Mouse (Mus musculus) bone marrow, adult 2 months (tissue): ENCODE results near the gene Lbhd2. TPM values are rescaled to one million over a fixed set of nuclear protein-coding genes. Genes with fewer than 3 reads are reported as not detected.
A peak's percentile ranks its signal among the peaks of the same experiment; 100 is the strongest.

Source experiments
- H3K27ac ChIP-seq: fragments of 200-500 bp; 2 replicates; pipeline ENCODE4 v1.5.1; 2012; ENCODE audit warnings: low read depth, mild to moderate bottlenecking, control low read depth, inconsistent platforms, low read length; ENCODE audit not compliant: control insufficient read depth, poor library complexity, insufficient read depth
- H3K4me1 ChIP-seq: fragments of 200-500 bp; 2 replicates; pipeline ENCODE4 v1.6.1; 2011; ENCODE audit warnings: low read length; ENCODE audit not compliant: control insufficient read depth, insufficient read depth
- H3K4me3 ChIP-seq: fragments of 200-500 bp; replicated peaks from 2 replicates; pipeline ENCODE3; 2011; ENCODE audit warnings: mild to moderate bottlenecking, low read depth, low read length, control low read depth; ENCODE audit not compliant: control insufficient read depth
- CTCF ChIP-seq: fragments of 200-500 bp; IDR thresholded peaks from 2 replicates; pipeline ENCODE4 v1.5.1; 2011; ENCODE audit warnings: low read length, control low read depth; ENCODE audit not compliant: control insufficient read depth, insufficient read depth
- POLR2A ChIP-seq: fragments of 200-500 bp; IDR thresholded peaks from 2 replicates; pipeline ENCODE4 v1.6.1; 2011; ENCODE audit warnings: low read depth, mild to moderate bottlenecking, control low read depth, low read length, borderline replicate concordance; ENCODE audit not compliant: control insufficient read depth
- WGBS: fragments of 180-500 bp; shearing (Covaris S2); methylation state at CpG from one replicate; pipeline ENCODE4 v1.1.7; 2018; 5-methylcytosine and 5-hydroxymethylcytosine counted together
- polyA plus RNA-seq: library from polyadenylated mRNA; stranded (reverse); fragments of >200 nt; gene quantifications from 2 replicates; pipeline ENCODE4 v1.2.4, GENCODE M21; 2011; ENCODE audit warnings: low replicate concordance; ENCODE audit not compliant: missing spikeins, insufficient read depth, insufficient read length

Lbhd2 gene
- polyA plus RNA-seq, 1 experiment: not detected

DNA sequence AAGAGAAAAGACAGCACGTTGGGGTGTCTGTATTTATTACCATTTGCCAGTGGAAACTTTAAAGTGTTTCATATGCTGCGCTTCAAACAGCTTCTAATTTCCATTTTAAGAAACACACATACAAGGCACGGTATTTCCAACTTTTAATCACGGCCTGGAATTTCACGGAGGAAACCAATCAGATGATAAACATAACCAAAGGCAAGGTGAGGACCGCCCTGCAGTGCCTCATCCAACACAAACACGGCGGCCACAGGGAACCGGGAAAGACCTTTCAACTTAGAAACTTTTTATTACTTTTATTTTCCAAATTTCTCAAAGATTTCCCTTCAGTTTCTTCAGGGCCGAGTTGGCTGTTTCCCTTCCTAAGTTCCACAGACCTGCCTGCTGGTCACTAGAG is 31.9 kb upstream of the Lbhd2 start:
- no peak for TF ChIP-seq CTCF
- TF ChIP-seq POLR2A: no peak
- H3K4me1 ChIP-seq: no peaks in the 10 kb centered on the region
- WGBS: 79% methylated on average over 10 of the region's 10 CpGs
- H3K27ac ChIP-seq: no peak overlapping the region
- H3K4me3 ChIP-seq: no peak overlapping the region

DNA sequence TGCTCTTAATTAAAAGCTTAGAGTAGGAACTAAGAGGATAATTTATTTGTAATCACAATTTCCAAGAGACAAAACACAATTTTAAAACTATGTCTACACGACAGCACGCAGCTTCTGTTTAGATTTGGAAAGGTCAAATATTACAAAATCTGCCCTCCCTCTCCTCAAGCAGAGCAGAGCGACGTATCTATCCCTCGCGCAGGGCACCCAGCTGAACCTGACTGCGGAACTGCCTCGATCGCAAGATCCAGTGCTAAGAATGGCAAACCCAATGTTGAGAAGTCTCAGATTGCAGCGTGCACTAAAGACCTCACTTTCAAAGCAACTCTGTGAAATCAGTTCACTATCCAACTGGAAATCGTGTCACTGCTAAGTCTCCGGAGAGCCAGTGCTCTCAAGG is 31.1 kb upstream of the Lbhd2 start:
- no peaks in the 10 kb centered on the region for H3K4me1 ChIP-seq
- TF ChIP-seq CTCF: no peak
- no peak for TF ChIP-seq POLR2A
- H3K27ac ChIP-seq: no peak overlapping the region
- WGBS: 68% methylated on average over 12 of the region's 12 CpGs
- no peak overlapping the region for H3K4me3 ChIP-seq

DNA sequence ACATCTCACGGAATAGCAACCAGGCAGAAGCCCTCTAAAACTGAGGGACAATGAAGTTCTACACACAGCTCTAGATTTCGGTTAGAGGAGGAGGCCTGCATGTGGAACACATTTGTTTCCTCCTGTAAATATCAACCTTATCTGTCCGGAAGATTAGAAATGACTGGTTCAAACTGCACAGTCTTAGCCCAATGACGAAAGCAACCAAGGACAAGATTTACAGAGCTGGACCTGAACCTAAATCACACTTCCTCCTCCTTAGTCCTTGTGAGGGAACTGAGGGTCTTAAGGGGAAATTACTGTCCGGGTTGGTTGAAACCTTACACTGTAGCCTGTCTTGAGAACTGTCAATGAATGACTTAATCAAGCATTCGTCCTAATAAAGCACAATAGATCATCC is 30.6 kb upstream of the Lbhd2 start:
- 11% methylated on average over 6 of the region's 6 CpGs for WGBS
- H3K4me1 ChIP-seq: no peaks in the 10 kb centered on the region
- H3K4me3 ChIP-seq: no peak overlapping the region
- TF ChIP-seq POLR2A (no peak), CTCF (no peak)
- no peak overlapping the region for H3K27ac ChIP-seq

DNA sequence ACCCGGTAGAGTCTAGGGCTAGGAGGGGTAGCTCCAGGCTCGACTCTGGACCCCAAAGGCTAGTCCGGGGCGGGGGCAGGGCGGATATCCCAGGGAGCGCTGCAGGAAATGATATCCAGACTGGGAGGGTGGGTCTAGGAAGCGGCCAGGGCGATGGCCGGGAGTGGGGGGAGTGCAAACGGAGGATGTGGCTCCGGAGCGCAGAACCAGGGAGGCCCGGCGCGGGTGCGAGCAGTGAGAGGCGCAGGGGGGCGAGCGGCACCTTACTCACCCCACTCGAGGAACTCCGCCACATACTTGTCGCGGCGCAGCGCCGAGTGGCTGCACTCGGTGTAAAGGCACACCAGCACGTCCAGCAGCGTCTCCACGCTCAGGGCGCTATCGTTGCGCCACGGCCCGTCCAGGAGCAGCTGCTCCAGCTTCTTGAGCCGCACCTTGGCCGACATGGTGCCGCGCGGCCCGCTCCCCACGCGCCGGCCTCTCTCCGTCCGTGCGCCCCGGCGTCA is 29.7 kb upstream of the Lbhd2 start:
- H3K27ac ChIP-seq: peak overlapping the region; percentile 68; the same call in 1 of the 2 replicates

DNA sequence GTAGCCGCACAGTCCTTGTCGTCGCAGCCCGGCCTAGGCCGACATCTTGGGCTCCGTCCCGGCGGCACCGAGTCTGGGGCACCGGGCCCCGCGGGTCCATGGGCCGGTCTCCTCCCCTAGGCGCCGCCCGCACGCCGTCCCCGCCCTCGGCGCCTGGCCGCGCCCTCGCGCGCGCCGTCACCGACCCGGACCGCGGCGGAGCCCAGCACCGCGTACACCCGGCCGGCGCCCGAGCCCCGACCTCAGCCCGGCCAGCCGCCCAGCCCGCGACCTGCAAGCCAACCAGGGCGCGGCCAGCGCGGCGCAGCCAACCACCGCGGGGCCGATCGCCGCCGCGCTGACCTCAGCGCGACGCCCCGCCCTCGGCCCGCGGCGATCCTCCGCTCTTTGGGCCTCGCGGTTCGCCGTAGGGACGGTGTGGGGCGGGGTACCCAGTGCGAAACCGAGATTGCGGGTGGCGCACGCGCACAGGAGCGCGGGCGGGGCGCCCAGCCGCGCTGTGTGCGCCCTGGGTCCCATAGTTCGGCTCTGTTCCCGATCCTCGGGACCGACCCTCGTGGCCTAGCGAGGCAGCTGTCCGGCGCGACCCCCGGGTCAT is 29.1 kb upstream of the Lbhd2 start, which contains the start of gene Cdc42bpb:
Cdc42bpb (minus strand) TSS at position 343 of the 598 bp plus-strand sequence.
- TF ChIP-seq POLR2A (peak; percentile 50; the same call in 1 of the 2 replicates), CTCF (no peak)
- peak within 1 kb of the TSS; percentile 68; the same call in 1 of the 2 replicates for H3K27ac ChIP-seq
- H3K4me1 ChIP-seq: no peaks in the 10 kb centered on the region
- H3K4me3 ChIP-seq: peak within 1 kb of the TSS; percentile 77
- 2% methylated on average over 93 of the region's 94 CpGs for WGBS

More for the DNA sequence above, 29.7 kb upstream of the Lbhd2 start:
- under 1% methylated on average over 49 of the region's 49 CpGs for WGBS
- TF ChIP-seq POLR2A (no peak), CTCF (no peak)
- Histone ChIP-seq H3K4me1 (no peaks in the 10 kb centered on the region), H3K4me3 (peak overlapping the region; percentile 77)

DNA sequence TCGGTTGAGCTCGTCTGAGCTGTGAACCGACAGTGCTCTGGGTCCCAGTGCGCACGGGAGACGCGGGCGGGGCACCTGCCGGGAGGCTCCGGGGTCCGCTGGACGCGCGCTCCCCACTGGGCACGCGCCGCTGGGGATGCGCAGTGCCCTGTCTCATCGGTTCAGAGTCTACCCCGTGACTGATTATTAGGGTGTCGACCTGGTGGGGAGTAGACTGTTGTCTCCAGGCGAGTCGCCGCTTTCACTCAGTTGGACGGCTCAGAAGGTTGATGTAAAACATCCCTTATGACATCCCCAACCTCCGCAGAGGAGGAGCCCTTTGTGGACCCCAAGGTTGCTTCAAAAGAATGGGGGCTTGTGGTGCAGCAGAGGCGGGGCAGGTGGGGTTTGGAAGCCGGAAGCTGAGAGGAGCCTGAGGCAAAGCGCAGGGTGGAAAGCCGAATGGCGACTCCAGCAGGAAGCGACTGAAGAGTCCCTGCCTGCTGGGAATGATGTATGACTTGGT is 28.6 kb upstream of the Lbhd2 start:
- H3K4me3 ChIP-seq: peak overlapping the region; percentile 77
- 2% methylated on average over 32 of the region's 32 CpGs for WGBS
- H3K27ac ChIP-seq: peak overlapping the region; percentile 17; the same call in 1 of the 2 replicates
- no peaks in the 10 kb centered on the region for H3K4me1 ChIP-seq
- TF ChIP-seq CTCF: no peak
- TF ChIP-seq POLR2A: no peak

DNA sequence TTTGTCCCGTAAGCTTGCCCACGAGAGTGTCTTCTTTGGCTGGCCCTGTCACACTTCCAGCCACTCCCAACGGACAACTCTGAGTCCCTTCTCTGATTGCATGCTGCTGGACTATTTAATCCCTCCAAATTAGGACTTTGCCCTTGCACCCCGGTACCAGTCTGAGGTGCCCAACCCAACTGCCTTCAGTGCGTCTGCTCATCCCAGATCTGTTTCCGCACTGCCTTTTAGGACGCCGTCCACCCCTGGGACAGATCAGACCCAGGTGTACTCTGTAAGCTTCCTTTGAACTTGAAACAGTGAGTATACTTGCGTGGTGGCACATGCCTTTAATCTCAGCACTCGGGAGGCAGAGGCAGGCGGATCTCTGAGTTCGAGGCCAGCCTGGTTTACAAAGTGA is 27.8 kb upstream of the Lbhd2 start:
- Histone ChIP-seq H3K27ac (no peak overlapping the region), H3K4me1 (no peaks in the 10 kb centered on the region), H3K4me3 (no peak overlapping the region)
- TF ChIP-seq CTCF: no peak
- TF ChIP-seq POLR2A: no peak
- 70% methylated on average over 12 of the region's 12 CpGs for WGBS

DNA sequence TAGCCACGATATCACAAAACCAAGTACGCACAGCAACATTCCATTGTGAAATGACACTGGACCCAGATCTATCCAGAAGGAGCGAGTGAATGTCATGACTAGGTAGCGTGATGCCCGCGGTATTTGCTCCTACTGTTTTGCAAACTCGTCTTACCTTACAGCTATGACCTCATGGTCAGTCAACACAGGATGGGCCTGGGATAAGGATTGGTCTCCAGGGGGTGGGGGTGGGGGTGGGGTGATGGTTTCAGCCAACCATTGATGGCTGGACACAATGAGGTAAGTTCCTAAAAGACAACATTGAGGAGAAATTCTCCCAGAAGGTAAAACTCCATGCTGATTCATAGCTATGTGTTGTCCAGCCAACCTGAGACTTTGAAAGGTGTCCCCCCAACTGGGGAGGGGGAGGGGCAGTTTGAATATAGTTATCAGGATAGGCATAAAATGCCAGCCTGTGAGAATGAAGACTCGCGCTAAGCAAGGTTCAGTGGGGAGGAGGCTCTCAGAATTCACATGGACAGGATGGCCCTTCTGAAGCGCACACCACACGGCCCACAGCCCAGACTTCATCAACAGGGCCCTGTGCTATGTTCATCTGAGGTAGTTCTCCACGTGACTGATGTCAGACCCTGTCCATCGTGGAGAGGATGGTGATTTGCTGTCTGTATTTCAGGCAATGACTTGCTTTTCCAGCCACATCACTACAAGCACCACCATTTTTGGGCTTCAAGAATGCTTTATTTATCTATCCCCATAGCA is 20.5 kb upstream of the Lbhd2 start:
- 72% methylated on average over 13 of the region's 13 CpGs for WGBS
- Histone ChIP-seq H3K4me1 (no peaks in the 10 kb centered on the region), H3K4me3 (no peak overlapping the region), H3K27ac (no peak overlapping the region)
- TF ChIP-seq POLR2A: no peak
